8 mouse cellular contexts compared by ENCODE assay signal in the genomic region with DNA sequence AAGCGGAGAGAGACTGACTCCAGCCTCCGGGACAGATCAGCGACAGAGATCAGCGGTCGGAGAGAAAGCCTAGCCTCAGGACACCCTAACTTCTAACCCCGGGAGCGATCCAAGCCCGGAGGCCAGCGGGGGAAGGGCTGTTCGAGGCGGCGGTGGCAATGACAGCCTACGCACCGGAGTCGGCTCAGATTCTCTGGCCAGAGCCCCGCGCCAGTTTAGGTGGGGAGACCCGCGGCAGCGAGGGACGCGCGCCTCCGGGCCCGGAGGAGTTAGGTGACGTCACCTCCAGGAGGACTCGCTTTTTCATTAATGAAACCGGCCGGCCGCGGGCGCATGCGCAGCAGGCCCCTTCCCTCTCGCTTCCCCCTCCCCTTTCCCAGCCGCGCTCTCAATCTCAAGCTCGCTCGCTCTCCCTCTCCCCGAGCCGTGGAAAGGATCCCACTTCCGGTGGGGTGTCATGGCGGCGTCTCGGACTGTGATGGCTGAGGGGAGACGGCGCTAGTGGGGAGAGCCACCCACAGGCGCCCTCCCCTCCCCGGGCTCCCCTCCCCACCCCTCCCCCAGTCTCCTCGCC. TPM values are rescaled to one million over a fixed set of nuclear protein-coding genes. Genes with fewer than 3 reads are reported as not detected.
DNase-seq lines count a peak whose midpoint lies in the region; ATAC-seq lines count a peak whose summit lies in the region.

A gene (plus strand): TSS at position 460 of the 574 bp plus-strand sequence.

- peak within 1 kb of the TSS; percentile 84 for H3K27ac ChIP-seq in forebrain, embryonic 11.5 days (ENCODE audit: low read depth, low read length)
- H3K27ac ChIP-seq in heart, embryonic 16.5 days (ENCODE audit: low read length), result peak within 1 kb of the TSS; percentile 88
- peak within 1 kb of the TSS; percentile 71 for H3K27ac ChIP-seq in liver, embryonic 15.5 days (replicated peaks)
- H3K27ac ChIP-seq in neural tube, embryonic 12.5 days, result peak within 1 kb of the TSS; percentile 81

- H3K27me3 ChIP-seq in forebrain, embryonic 11.5 days (ENCODE audit: control insufficient read depth, insufficient read depth, low read length), result no peaks in the 10 kb centered on the region
- H3K27me3 ChIP-seq in heart, embryonic 16.5 days (ENCODE audit: control insufficient read depth, insufficient read depth, low read length), result no peaks in the 10 kb centered on the region
- H3K27me3 ChIP-seq in liver, embryonic 15.5 days, result no peaks in the 10 kb centered on the region
- H3K27me3 ChIP-seq in neural tube, embryonic 12.5 days (replicated peaks), result 0 out of 2 replicates have a peak, but pooled peaks cover 7% of the 10 kb centered on the region

- peaks cover 9% of the 10 kb centered on the region; the same call in 1 of the 2 replicates for H3K4me1 ChIP-seq in forebrain, embryonic 11.5 days (replicated peaks; ENCODE audit: control insufficient read depth, insufficient read depth, low read length)
- peaks cover 19% of the 10 kb centered on the region for H3K4me1 ChIP-seq in heart, embryonic 16.5 days (ENCODE audit: control insufficient read depth, insufficient read depth, low read length)
- peaks cover 23% of the 10 kb centered on the region for H3K4me1 ChIP-seq in liver, embryonic 15.5 days (replicated peaks)
- H3K4me1 ChIP-seq in neural tube, embryonic 12.5 days, result peaks cover 11% of the 10 kb centered on the region

- DNase-seq in CD8-positive naive resting alpha-beta T cell, adult 2 months (ENCODE audit: low read depth in 2 of 2, low spot score in 2 of 2), result peak; percentile 61 to 76
- peak; percentile 88 for DNase-seq in c-Kit-positive CD71-negative TER-119-negative erythroid progenitor cells, embryonic 14.5 days (ENCODE audit: low read depth)
- DNase-seq in forebrain, embryonic 11.5 days (ENCODE audit: low spot score), result peak; percentile 99
- DNase-seq in kidney, postnatal 36 days, result peak; percentile 96 to 97
- DNase-seq in telencephalon, adult 2 months (ENCODE audit: low read depth, low spot score), result peak; percentile 92

- peak; percentile 94 for ATAC-seq in forebrain, embryonic 11.5 days (replicated peaks; ENCODE audit: low FRiP score)
- peak; percentile 94 for ATAC-seq in heart, embryonic 16.5 days (replicated peaks; ENCODE audit: extremely low read depth, insufficient read depth, low FRiP score)
- ATAC-seq in liver, embryonic 15.5 days (ENCODE audit: insufficient read depth), result peak; percentile 86
- ATAC-seq in neural tube, embryonic 12.5 days (ENCODE audit: low FRiP score, low read depth), result peak; percentile 96

- H3K9ac ChIP-seq in forebrain, embryonic 11.5 days (ENCODE audit: low read length), result peak within 1 kb of the TSS; percentile 99
- peak within 1 kb of the TSS; percentile 93 for H3K9ac ChIP-seq in heart, embryonic 16.5 days (ENCODE audit: low read length)
- H3K9ac ChIP-seq in liver, embryonic 15.5 days, result peak within 1 kb of the TSS; percentile 84
- H3K9ac ChIP-seq in neural tube, embryonic 12.5 days, result peak within 1 kb of the TSS; percentile 99

- H3K4me2 ChIP-seq in forebrain, embryonic 11.5 days (ENCODE audit: low read depth, low read length, severe bottlenecking), result peak within 1 kb of the TSS; percentile 86
- H3K4me2 ChIP-seq in heart, embryonic 16.5 days (ENCODE audit: low read depth, low read length), result peak within 1 kb of the TSS; percentile 75
- peak within 1 kb of the TSS; percentile 94 for H3K4me2 ChIP-seq in liver, embryonic 15.5 days
- H3K4me2 ChIP-seq in neural tube, embryonic 12.5 days (replicated peaks), result peak within 1 kb of the TSS; percentile 88

- peak within 1 kb of the TSS; percentile 100 for H3K4me3 ChIP-seq in forebrain, embryonic 11.5 days (ENCODE audit: low read depth, low read length)
- peak within 1 kb of the TSS; percentile 81 for H3K4me3 ChIP-seq in heart, embryonic 16.5 days (ENCODE audit: low read length)
- H3K4me3 ChIP-seq in liver, embryonic 15.5 days (replicated peaks), result peak within 1 kb of the TSS; percentile 86
- peak within 1 kb of the TSS; percentile 99 for H3K4me3 ChIP-seq in neural tube, embryonic 12.5 days

- no peaks in the 10 kb centered on the region for H3K36me3 ChIP-seq in forebrain, embryonic 11.5 days (ENCODE audit: control insufficient read depth, insufficient read depth, low read length)
- H3K36me3 ChIP-seq in heart, embryonic 16.5 days (ENCODE audit: control insufficient read depth, insufficient read depth), result no peaks in the 10 kb centered on the region
- no peaks in the 10 kb centered on the region for H3K36me3 ChIP-seq in liver, embryonic 15.5 days (replicated peaks)
- peaks cover 6% of the 10 kb centered on the region; the same call in 1 of the 2 replicates for H3K36me3 ChIP-seq in neural tube, embryonic 12.5 days

- H3K9me3 ChIP-seq in forebrain, embryonic 11.5 days (ENCODE audit: control insufficient read depth, low read length), result no peaks in the 10 kb centered on the region
- 0 out of 2 replicates have a peak, but pooled peaks cover 3% of the 10 kb centered on the region for H3K9me3 ChIP-seq in heart, embryonic 16.5 days (replicated peaks; ENCODE audit: control insufficient read depth, low read length)
- no peaks in the 10 kb centered on the region for H3K9me3 ChIP-seq in liver, embryonic 15.5 days (replicated peaks)
- H3K9me3 ChIP-seq in neural tube, embryonic 12.5 days, result no peaks in the 10 kb centered on the region

- WGBS in forebrain, embryonic 11.5 days, result under 1% methylated on average over 47 of the region's 49 CpGs
- under 1% methylated on average over 43 of the region's 49 CpGs for WGBS in heart, embryonic 16.5 days
- under 1% methylated on average over 47 of the region's 49 CpGs for WGBS in liver, embryonic 15.5 days (ENCODE audit: insufficient replicate concordance)
- under 1% methylated on average over 47 of the region's 49 CpGs for WGBS in neural tube, embryonic 12.5 days

RNA-seq across cellular contexts. Expression of the gene that starts here (rescaled TPM):
- polyA plus RNA-seq in forebrain, embryonic 11.5 days (2014; fragmentation: Nextera tagmentation; extraction: Ambion mirVana), result 10.1 and 10.4 TPM in 2 replicates
- polyA plus RNA-seq in heart, embryonic 16.5 days (2015; fragmentation: Nextera tagmentation; extraction: Ambion mirVana), result 3.4 and 3.8 TPM in 2 replicates
- 0.92 and 1.0 TPM in 2 replicates for polyA plus RNA-seq in liver, embryonic 15.5 days (2015; fragmentation: Nextera tagmentation; extraction: Ambion mirVana)
- polyA plus RNA-seq in neural tube, embryonic 12.5 days (2016; fragmentation: Nextera tagmentation; extraction: Ambion mirVana), result 8.2 and 9.0 TPM in 2 replicates

Comparison
In these comparisons a context has a peak if more than half of its experiments do, and no peak if none do; other contexts are left out.
1. Peak in every context shown above with its lines: DNase-seq, ATAC-seq, H3K4me3 ChIP-seq and H3K27ac ChIP-seq.